Mouse (Mus musculus) liver, embryonic 11.5 days (tissue): ENCODE data around the gene Runx1. TPM values are rescaled to one million over a fixed set of nuclear protein-coding genes. Genes with fewer than 3 reads are reported as not detected.

Source experiments
- ATAC-seq: fragments of 200-750 bp; cut with Nextera tagmentation; replicated peaks from 2 replicates; pipeline ENCODE4 v1.8.0; 2017; ENCODE audit warnings: moderate number of reproducible peaks, mild to moderate bottlenecking, moderate TSS enrichment, moderate library complexity; ENCODE audit not compliant: low FRiP score
- DNase-seq: peaks from one replicate; pipeline ENCODE4 v3.0.0-alpha.2; 2017; ENCODE audit warnings: low spot score
- H3K27ac ChIP-seq: fragments of 300-500 bp; sonication (generic); 2 replicates; pipeline ENCODE4 v1.5.1; 2014; ENCODE audit warnings: mild to moderate bottlenecking, low read depth, low read length, control low read depth
- H3K27me3 ChIP-seq: fragments of 300-500 bp; sonication (generic); replicated peaks from 2 replicates; pipeline ENCODE4 v1.6.1; 2014; ENCODE audit warnings: low read length, mixed read lengths; ENCODE audit not compliant: control insufficient read depth, insufficient read depth
- H3K36me3 ChIP-seq: fragments of 300-500 bp; sonication (generic); 2 replicates; pipeline ENCODE4 v1.6.1; 2014; ENCODE audit warnings: mild to moderate bottlenecking, low read length, moderate library complexity, mixed read lengths; ENCODE audit not compliant: control insufficient read depth, insufficient read depth
- H3K4me1 ChIP-seq: fragments of 300-500 bp; sonication (generic); replicated peaks from 2 replicates; pipeline ENCODE4 v1.6.1; 2014; ENCODE audit warnings: low read length, mixed read lengths; ENCODE audit not compliant: control insufficient read depth, insufficient read depth
- H3K4me2 ChIP-seq: fragments of 300-500 bp; sonication (generic); 2 replicates; pipeline ENCODE4 v1.6.1; 2014; ENCODE audit warnings: mild to moderate bottlenecking, control low read depth, moderate library complexity
- H3K4me3 ChIP-seq: fragments of 300-500 bp; sonication (generic); 2 replicates; pipeline ENCODE4 v1.5.1; 2014; ENCODE audit warnings: low read depth, low read length, control low read depth
- H3K9ac ChIP-seq: fragments of 300-500 bp; sonication (generic); 2 replicates; pipeline ENCODE4 v1.6.1; 2014; ENCODE audit warnings: low read depth, low read length, control low read depth
- H3K9me3 ChIP-seq: fragments of 300-500 bp; sonication (generic); 2 replicates; pipeline ENCODE4 v1.6.1; 2016; ENCODE audit warnings: low read length, inconsistent platforms, mixed read lengths; ENCODE audit not compliant: control insufficient read depth
- WGBS: fragments of 180-500 bp; shearing (Covaris S2); extraction: QIAGEN DNeasy Blood & Tissue Kit; methylation state at CpG from one replicate; pipeline ENCODE4 v1.1.7; 2014; 5-methylcytosine and 5-hydroxymethylcytosine counted together
- polyA plus RNA-seq: library from polyadenylated mRNA; unstranded; fragments of >200 nt; fragmentation: Nextera tagmentation; extraction: Ambion mirVana; gene quantifications from 2 replicates; pipeline ENCODE4 v1.2.1, GENCODE M21; 2014

Gene Runx1
- polyA plus RNA-seq, 1 experiment from 2014 or later = 23.4 TPM

GRCm38 (mm10) chr16:92814366-92815194 lies 11.4 kb downstream of the Runx1 start:
- ATAC-seq (no peak), DNase-seq (no peak)
- Histone ChIP-seq H3K27me3 (no peaks in the 10 kb centered on the region), H3K4me1 (peaks cover 57% of the 10 kb centered on the region), H3K27ac (peak overlapping the region; percentile 39), H3K4me3 (no peak overlapping the region), H3K9me3 (no peaks in the 10 kb centered on the region), H3K9ac (no peak overlapping the region), H3K4me2 (no peak overlapping the region), H3K36me3 (no peaks in the 10 kb centered on the region)
- 62% methylated on average over 5 of the region's 5 CpGs for WGBS

DNA sequence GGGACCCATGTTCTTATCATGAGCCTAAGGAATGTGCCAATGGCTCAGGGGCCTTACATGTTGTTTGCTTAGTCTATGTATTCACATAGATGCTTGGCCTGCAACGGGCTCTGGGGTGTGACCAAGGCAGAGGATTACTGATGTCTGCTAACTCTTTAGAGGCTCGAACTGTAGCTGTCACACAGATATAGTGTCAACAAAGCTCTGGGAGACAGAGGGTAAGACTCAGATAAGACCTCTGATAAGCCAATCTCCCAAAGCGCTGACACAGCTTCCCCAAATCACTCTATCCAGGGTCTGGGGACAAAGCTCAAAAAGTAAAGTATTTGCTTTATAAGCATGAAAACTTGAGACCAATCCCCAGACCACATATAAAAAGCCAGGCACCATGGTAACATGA lies 13.5 kb downstream of the Runx1 start:
- DNase-seq = no peak
- H3K9ac ChIP-seq = no peak overlapping the region
- H3K36me3 ChIP-seq = no peaks in the 10 kb centered on the region
- H3K27me3 ChIP-seq = no peaks in the 10 kb centered on the region
- ATAC-seq = peak; percentile 64
- no peak overlapping the region for H3K4me3 ChIP-seq
- no peak overlapping the region for H3K27ac ChIP-seq
- H3K9me3 ChIP-seq = no peaks in the 10 kb centered on the region
- WGBS = 18% methylated on average over 3 of the region's 3 CpGs
- H3K4me1 ChIP-seq = peaks cover 43% of the 10 kb centered on the region
- 0 out of 2 replicates have a peak overlapping the region, but pooled peaks have one; percentile 17 for H3K4me2 ChIP-seq

GRCm38 (mm10) chr16:92810568-92811240 lies 15.2 kb downstream of the Runx1 start:
- Histone ChIP-seq H3K36me3 (no peaks in the 10 kb centered on the region), H3K4me2 (no peak overlapping the region), H3K4me1 (peaks cover 43% of the 10 kb centered on the region), H3K27me3 (no peaks in the 10 kb centered on the region), H3K4me3 (no peak overlapping the region), H3K27ac (no peak overlapping the region), H3K9ac (no peak overlapping the region), H3K9me3 (no peaks in the 10 kb centered on the region)
- ATAC-seq = no peak
- 72% methylated on average over 8 of the region's 8 CpGs for WGBS
- DNase-seq = no peak

DNA sequence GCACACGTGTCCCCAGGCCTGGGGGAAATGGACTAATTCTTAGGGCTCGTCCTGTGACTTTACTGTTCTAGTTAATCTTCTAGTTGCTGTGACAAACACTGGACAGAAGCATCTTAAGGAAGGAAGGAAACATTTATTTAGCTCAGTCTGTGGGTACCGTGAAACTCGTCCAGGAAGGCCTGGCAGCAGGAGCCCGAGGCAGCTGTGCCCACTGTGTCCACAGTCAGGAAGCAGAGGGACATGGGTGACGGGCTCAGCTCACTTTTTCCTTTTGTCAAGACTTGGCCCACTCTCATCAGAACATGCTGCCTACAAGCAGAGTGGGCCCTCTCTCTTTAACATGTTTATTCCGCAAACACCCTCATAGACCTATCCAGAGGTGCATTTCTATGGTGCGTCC lies 18.2 kb downstream of the Runx1 start:
- 75% methylated on average over 8 of the region's 8 CpGs for WGBS
- no peak overlapping the region for H3K4me2 ChIP-seq
- DNase-seq (no peak), ATAC-seq (no peak)
- peak overlapping the region; percentile 28; the same call in 1 of the 2 replicates for H3K27ac ChIP-seq
- no peak overlapping the region for H3K9ac ChIP-seq
- no peaks in the 10 kb centered on the region for H3K27me3 ChIP-seq
- no peaks in the 10 kb centered on the region for H3K9me3 ChIP-seq
- no peak overlapping the region for H3K4me3 ChIP-seq
- no peaks in the 10 kb centered on the region for H3K36me3 ChIP-seq
- H3K4me1 ChIP-seq = peaks cover 61% of the 10 kb centered on the region

DNA sequence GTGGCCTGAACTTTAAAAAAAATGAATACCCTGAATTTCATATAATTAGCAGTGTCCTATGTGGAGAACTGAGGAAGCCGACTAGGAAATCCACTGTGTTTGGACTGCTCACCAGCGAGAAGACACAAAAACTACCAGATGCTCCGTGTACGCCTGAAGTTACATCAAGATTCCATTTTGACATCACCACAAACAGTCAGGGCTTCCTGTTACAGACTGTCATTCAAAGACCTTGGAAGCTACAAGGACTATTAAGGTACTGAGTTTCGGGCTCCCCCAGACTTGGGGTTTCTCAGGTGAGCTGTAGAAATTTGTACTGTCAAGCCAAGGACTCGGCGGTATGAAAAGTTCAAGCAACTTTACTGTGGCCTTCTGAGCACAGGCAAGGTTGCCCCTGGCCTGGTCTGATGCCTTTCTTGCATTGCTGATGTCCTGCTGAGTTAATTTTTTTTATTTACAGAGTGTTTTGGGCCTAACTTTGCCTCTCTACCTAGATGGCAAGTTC lies 22.8 kb downstream of the Runx1 start:
- WGBS = 77% methylated on average over 7 of the region's 7 CpGs
- no peak overlapping the region for H3K4me3 ChIP-seq
- no peaks in the 10 kb centered on the region for H3K36me3 ChIP-seq
- no peaks in the 10 kb centered on the region for H3K9me3 ChIP-seq
- DNase-seq = no peak
- H3K27ac ChIP-seq = peak overlapping the region; percentile 80
- no peak for ATAC-seq
- peaks cover 54% of the 10 kb centered on the region for H3K4me1 ChIP-seq
- no peaks in the 10 kb centered on the region for H3K27me3 ChIP-seq
- H3K4me2 ChIP-seq = no peak overlapping the region
- 0 out of 2 replicates have a peak overlapping the region, but pooled peaks have one; percentile 6 for H3K9ac ChIP-seq

DNA sequence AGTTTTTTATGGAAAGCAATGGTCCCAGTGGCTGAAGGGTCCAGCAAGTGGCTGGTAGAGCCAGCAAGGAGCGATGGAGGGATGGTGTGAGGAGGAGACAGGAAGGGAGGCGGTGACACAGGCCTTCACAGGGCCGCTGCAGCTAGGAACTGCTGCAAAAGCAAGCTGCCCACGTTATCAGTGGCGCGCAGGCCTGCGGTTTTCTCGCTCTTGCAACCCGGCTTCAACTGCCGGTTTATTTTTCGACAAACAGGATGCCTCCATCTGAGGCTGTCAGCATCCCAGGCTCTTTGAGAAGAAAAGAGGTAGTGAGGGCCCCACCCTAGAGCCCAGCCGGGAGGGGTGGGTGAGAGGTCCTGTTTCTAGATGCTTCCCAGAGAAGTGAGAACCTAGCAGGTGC lies 24.4 kb downstream of the Runx1 start:
- H3K36me3 ChIP-seq = no peaks in the 10 kb centered on the region
- H3K27me3 ChIP-seq = no peaks in the 10 kb centered on the region
- DNase-seq (peak; percentile 80), ATAC-seq (peak; percentile 95)
- H3K9me3 ChIP-seq = no peaks in the 10 kb centered on the region
- peak overlapping the region; percentile 47; the same call in 1 of the 2 replicates for H3K9ac ChIP-seq
- H3K4me1 ChIP-seq = peaks cover 61% of the 10 kb centered on the region
- H3K4me2 ChIP-seq = peak overlapping the region; percentile 63
- H3K4me3 ChIP-seq = peak overlapping the region; percentile 28
- WGBS = 37% methylated on average over 12 of the region's 12 CpGs
- H3K27ac ChIP-seq = peak overlapping the region; percentile 80

GRCm38 (mm10) chr16:92800845-92801244 lies 25.1 kb downstream of the Runx1 start:
- Histone ChIP-seq H3K9me3 (no peaks in the 10 kb centered on the region), H3K36me3 (no peaks in the 10 kb centered on the region), H3K27me3 (no peaks in the 10 kb centered on the region), H3K9ac (peak overlapping the region; percentile 47; the same call in 1 of the 2 replicates), H3K4me2 (peak overlapping the region; percentile 63), H3K4me3 (peak overlapping the region; percentile 28; the same call in 1 of the 2 replicates), H3K27ac (peak overlapping the region; percentile 75), H3K4me1 (peaks cover 62% of the 10 kb centered on the region)
- WGBS = 39% methylated on average over 5 of the region's 5 CpGs
- ATAC-seq (no peak), DNase-seq (no peak)

DNA sequence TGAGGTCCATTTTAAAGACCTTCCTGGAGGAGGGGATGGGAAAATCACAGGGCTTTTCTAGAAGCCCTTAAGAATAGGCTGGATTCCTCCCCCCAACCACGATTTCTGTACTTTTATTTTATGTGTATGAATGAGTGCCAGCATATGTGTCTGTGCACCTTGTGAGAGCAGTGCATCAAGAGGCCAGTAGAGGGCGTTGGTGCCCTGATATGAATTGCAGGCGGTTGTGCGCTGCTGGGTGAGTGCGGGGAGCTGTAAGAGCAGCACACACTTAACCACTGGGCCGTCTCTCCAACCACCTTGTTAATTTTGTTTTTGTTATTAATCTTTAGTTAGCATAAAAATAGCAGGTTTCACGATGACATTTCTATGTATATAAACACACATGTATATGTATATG lies 26.0 kb downstream of the Runx1 start:
- H3K4me3 ChIP-seq = no peak overlapping the region
- H3K36me3 ChIP-seq = no peaks in the 10 kb centered on the region
- 91% methylated on average over 7 of the region's 7 CpGs for WGBS
- no peaks in the 10 kb centered on the region for H3K27me3 ChIP-seq
- no peak for DNase-seq
- ATAC-seq = no peak
- H3K4me1 ChIP-seq = peaks cover 60% of the 10 kb centered on the region
- no peak overlapping the region for H3K4me2 ChIP-seq
- no peak overlapping the region for H3K27ac ChIP-seq
- H3K9me3 ChIP-seq = no peaks in the 10 kb centered on the region
- no peak overlapping the region for H3K9ac ChIP-seq
